Mouse (Mus musculus): Measurements from ENCODE around the gene Zdhhc22. TPM values are rescaled to one million over a fixed set of nuclear protein-coding genes. Genes with fewer than 3 reads are reported as not detected.

The Zdhhc22 gene
- total RNA-seq (2021), result 10 to 100 TPM; 51.6 to 58.0 TPM

DNA sequence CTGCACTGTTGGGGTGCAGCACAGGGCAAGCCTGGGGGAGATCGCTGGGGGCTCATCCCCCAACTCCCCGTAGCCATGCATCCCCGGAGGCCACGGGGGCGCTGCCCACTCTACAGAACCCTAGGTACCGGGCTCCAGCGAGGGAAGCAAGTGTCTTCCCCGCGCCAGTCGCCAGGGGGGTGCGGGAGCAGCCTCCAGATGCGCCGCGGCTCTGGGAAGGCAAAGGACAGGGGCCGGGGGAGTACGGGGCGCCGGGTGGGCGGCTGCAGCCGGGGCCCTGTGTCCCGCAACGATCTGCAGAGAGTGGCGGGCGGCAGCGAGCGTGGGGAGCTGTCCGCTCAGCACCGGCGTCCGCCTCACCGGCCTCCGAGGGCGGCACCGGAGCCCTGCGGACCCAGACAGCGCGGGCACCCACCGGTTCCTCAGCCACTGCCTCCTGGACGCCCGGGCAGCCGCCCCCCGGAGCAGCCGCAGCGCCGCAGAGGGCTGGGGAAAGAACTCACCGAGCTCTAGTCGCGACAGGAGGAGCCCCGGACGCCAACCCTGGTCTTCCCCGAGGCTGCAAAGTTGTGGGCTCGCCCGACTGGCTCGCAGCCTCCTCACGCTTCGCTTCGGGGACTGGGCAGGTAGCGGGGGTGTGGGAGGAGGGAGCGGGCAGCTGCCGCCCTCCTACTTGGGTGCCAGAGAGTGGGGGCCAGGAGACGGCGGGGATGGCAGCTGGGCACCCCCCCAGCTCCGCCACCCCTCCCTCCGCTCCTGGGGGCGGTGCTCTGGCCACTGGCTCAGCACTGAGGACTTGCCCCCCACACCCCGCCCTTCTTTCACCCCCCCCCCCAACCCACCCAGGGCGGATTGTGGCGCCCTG lies at the start of gene Zdhhc22:
Zdhhc22 (minus strand) TSS at position 541 of the 865 bp plus-strand sequence.
- intact Hi-C loops (cut with DNase I), result loop anchor here (5.0 kb wide), 1 partner anchor 62 kb away; no protein-coding TSS in a partner anchor
- peak; percentile 53 to 66 for DNase-seq (ENCODE audit: low spot score in 2 of 2)

DNA sequence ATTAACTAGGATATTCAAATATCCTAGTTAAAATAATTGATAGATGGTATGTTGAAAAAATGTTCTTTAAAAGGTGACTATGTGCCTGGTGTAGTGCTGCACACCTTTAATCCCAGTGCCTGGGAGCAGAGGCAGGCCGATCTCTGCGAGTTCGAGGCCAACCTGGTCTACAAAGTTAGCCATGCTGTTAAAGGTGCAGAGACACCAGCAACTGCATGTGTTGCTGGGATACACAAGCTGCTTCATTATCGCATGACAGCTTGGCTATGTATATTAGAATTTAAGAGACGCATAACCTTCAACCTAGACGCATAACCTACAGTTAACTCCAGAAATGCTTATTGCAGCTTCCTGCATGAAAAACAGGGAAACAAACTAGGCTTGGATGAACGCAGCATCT lies 46.4 kb upstream of the Zdhhc22 start:
- intact Hi-C loops (cut with DNase I), result no loop called here
- DNase-seq (ENCODE audit: low spot score in 2 of 2), result no peak

DNA sequence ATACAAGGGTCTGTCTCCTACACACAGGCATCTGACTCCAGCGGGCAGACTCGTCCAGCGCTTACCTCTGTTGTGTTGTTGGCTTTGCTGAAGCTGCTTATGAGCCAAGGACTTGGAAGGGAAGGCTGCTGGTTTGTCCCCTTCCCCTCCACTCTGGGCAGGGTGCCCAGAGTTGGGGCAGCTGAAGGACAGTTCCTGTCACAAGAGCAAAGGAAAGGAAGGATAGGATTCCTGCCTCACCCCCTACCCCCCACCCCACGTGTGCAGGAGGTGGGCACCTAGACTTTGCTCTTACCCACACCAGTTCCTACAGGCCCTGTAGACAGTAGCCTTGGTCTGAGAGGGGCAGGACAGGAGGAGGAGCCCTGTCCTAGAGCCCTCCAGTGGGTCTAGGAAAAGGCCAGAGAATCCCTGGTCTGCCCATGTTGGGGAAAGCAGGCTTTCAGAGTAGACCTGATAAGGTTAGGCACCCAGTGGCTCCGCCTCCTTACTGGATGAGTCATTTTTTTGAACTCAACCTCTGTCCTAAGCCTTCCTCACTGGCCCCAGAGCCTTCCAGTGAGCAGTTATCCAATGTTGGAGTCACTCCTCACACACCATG lies 41.0 kb upstream of the Zdhhc22 start:
- intact Hi-C loops (cut with DNase I), result no loop called here
- no peak for DNase-seq (ENCODE audit: low spot score in 2 of 2)

DNA sequence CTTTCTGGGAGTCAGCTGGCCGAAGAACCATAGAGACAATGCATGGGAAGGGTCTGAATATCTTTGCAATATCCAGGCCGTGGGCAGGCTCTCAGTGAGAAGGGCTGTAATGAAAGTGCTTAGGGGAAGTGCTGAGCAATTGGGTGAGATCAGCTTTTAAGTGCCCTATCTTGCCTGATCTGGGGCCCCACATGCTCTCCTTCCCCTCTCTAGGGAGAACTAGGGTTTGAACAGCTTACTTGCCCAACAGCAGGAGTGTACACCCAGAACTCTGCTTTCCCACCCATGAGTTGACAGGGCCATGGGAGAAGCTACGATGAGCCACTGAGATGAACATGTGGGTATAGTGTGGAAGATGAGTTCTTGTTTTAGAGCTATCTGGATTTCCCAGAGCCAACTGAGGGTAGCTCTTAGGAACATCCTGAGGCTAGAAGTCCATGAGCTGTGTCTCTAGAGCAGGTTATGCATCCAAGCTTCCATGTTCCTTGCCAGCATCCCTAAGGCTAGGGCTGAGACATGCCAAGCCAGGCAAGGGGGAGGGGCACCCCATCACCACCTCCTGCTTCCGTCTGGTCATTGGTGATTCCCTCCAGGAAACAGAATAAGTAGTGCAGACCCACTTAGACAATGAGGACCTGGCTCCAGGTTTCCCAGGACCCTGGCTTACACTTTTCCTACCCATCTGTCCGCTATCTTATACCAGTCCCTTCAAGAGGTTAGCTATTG lies 39.2 kb upstream of the Zdhhc22 start:
- no peak for DNase-seq (ENCODE audit: low spot score in 2 of 2)
- intact Hi-C loops (cut with DNase I), result no loop called here

DNA sequence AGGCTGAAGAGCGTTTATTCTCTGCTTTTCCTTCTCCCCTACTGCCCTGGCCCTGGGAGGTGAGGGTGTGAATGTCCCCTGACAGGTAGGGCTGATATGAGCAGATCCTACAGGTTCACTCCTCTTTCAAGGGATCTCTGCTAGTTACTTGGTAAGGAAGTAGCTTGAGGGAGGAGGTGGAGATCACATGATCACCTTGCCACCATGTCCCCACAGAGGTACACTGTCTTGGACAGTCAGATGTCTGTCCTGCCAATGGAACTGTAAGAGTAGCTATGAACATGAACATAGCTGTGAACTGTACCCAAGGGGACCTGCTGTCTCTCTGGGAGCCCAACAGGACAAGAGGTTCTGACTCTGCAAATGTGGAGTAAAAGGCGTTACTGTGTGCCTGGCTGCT lies 37.8 kb upstream of the Zdhhc22 start:
- intact Hi-C loops (cut with DNase I), result no loop called here
- DNase-seq (ENCODE audit: low spot score in 2 of 2), result no peak

DNA sequence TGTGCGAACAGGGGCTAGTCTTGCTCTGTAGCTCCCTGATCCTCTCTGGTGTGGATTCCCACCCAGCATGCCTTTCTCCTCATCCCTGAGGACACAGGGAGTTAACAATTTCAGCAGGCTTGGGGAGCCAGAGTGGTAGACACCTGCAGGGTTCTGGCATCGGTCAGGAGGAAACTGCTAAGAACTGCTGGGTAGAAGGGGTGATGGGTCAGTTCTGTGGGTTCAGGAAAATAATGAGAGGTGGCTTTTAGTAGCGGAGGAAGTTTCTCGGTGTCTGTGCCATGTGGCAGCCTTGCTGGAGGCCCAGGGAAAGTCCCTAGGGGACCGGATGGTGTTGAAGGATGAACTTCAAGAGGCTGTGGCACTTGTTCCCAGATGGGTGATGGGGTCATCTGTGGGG lies 37.2 kb upstream of the Zdhhc22 start:
- DNase-seq (ENCODE audit: low spot score in 2 of 2), result no peak
- intact Hi-C loops (cut with DNase I), result no loop called here

DNA sequence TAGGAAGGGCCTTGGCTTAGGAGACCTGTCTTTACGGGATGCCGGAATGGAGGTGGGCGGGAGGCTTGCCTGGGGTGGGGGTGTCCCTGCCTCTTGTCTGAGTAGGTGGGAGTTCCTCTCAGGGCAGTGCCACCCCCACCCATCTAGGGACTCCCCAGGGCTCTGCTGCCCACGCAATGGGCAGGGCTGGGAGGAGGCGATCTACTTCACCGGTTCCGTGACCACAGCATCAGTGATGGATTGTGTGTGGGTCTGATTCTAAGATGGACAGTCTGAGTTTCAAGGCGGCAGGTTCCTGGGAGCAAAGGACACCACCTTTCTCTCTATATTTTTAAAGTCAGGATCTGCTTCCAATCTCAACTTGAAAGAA lies 36.6 kb upstream of the Zdhhc22 start:
- intact Hi-C loops (cut with DNase I), result loop anchor here (1.0 kb wide), 1 partner anchor 17 kb away; no protein-coding TSS in a partner anchor
- no peak for DNase-seq (ENCODE audit: low spot score in 2 of 2)

DNA sequence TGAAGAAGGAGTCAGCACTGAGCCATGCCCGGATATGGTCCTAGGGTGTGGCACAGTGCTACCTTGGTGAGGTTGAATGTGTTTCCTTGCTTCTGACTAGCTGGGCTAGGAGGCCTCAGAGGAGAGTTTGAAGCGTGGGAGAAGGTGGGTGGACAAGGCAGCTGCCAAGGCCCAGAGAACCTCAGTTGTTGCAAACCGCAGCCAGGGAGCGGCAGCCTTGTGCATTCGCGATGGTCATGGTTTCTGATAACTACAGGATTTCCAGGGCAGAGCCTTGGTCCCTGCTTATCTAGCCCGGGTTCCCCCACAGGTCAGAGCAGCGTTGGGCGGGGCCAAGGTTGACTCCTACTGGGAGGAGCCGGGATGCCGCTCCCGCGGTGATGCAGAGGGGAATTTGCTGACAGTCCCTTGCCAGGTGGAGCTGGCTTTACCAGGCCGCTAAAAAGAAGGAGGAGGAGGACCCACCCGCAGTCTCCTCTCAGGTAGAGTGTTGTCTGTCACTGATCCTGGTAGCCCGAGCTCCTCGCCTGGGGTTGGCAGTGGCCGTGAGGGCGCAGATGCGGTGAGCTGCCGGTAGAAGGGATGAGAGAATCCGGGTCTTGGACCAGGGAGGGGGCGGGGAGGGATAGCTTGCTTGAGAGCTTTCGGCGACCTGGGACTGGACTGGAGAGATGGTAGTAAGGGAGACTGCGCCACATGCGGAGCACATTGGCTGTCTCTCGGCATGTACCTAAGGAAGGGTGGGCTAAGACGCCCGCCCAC lies 36.1 kb upstream of the Zdhhc22 start:
- DNase-seq (ENCODE audit: low spot score in 2 of 2), result peak; percentile 70 to 77
- intact Hi-C loops (cut with DNase I), result loop anchor here (1.0 kb wide), 1 partner anchor 18 kb away; no protein-coding TSS in a partner anchor

DNA sequence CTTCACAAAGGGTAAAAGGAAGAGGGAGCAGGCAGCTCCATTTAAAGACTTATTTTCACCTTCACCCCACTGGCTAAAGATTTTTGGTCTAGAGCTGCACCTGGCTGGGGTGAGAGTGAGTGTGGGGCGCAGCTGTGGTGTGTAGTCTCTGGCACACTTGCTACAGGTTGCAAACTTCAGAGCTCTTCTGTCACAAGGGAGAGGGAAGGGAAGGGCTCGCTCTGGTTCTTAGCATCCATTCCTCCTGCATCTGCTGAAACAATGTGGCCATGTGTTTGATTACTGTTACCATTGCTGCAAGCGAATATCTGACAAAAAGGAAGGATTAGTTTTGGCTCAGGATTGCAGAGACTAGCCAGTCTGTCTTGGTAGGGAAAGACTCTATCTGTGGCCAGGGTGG lies 33.2 kb upstream of the Zdhhc22 start:
- no peak for DNase-seq (ENCODE audit: low spot score in 2 of 2)
- intact Hi-C loops (cut with DNase I), result no loop called here

DNA sequence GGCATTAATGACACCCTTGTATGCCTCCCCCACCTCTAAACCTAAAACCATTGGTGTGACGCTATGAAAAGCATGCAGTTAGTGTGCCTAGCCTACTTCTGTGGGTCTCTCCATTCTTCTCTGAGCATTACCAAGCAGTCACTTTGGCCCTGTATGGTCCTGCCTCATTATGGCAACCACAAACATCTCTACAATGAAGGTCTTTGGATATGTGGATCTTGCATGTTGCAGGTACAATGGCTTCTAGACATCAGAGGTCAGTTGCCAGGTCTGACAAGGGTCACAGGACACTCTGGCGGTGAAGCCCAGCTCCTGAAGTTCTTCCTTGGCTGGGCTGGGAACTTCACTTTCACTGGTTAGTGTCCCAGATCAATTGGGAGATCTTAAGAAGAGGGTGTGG lies 31.8 kb upstream of the Zdhhc22 start:
- intact Hi-C loops (cut with DNase I), result no loop called here

DNA sequence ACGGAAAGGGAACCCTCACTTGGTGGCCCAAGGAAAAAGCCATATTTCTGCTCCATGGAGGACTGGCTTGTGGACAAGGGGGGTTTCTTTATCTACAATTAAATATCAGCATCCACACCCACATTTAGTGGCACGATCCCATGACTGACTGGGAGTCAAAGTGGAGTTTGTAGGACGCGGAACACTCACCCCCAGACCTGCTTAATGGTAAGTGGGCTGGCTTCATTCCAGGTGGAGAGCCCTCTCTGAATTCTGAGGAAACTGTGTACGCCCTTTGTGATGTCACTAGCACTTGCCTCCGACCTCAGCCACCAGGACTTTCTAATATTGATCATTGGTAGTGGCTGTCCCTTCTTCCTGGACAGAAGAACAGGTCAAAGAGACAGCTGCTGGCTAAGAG lies 30.8 kb upstream of the Zdhhc22 start, which contains the start of gene Tmem63c:
Tmem63c (plus strand) TSS at position 301 of the 400 bp plus-strand sequence.
- no peak for DNase-seq (ENCODE audit: low spot score in 2 of 2)
- intact Hi-C loops (cut with DNase I), result no loop called here

More for the DNA sequence above, 31.8 kb upstream of the Zdhhc22 start:
- no peak for DNase-seq (ENCODE audit: low spot score in 2 of 2)

DNA sequence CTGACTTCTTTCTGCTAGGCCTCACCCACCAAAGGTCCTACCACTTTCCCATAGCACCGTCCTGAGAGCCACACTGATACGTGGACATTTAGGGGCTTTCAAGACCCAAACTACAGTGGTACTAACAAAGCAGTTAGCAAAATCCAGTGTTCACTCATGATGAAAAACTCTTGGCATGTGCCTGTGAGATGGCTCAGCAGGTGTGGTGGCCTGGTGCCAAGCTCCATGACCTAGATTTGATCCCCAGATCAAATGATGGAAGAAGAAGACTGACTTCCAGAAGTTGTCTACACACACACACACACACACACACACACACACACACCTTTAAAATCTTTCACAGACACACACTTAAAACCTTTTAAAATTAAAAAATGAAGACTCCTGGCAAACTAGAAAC lies 28.5 kb upstream of the Zdhhc22 start:
- no peak for DNase-seq (ENCODE audit: low spot score in 2 of 2)
- intact Hi-C loops (cut with DNase I), result no loop called here

DNA sequence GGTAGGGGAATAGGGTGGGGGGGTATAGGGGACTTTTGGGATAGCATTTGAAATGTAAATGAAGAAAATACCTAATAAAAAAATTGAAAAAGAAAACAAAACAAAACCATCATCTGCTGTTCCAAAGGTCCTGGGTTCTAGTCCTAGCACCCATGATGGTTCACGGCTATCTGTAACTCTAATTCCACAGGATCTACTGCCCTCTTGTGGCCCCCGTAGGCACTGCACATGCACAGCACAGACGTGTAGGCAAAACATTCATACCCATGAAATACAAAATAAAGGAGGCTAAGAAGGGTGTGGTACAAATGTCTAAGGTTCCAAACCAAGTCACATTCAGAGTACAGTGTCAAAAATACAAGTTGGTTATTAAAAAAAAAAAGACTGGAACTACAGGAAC lies 26.8 kb upstream of the Zdhhc22 start:
- intact Hi-C loops (cut with DNase I), result no loop called here

DNA sequence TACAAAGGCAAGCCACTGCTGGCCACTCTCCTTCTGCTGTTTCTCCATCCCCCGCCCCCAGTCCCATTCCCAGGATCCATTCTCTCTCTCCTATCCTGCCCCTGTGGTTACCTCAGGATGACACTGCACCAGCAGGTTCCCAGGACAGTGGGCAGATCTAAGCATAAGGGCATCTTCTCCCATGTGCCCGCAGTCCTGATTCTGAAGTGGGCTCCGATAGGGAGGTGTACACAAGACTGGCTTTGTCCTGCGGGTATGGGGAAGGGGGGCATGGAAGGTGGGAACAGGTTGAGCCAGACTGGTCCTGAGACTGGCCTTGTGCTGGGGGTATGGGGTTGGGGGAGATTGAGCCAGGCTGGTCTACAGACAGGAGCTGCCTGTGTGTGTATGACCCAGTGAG lies 14.4 kb upstream of the Zdhhc22 start:
- intact Hi-C loops (cut with DNase I), result no loop called here
- DNase-seq (ENCODE audit: low spot score in 2 of 2), result no peak

More for the DNA sequence above, 26.8 kb upstream of the Zdhhc22 start:
- no peak for DNase-seq (ENCODE audit: low spot score in 2 of 2)

DNA sequence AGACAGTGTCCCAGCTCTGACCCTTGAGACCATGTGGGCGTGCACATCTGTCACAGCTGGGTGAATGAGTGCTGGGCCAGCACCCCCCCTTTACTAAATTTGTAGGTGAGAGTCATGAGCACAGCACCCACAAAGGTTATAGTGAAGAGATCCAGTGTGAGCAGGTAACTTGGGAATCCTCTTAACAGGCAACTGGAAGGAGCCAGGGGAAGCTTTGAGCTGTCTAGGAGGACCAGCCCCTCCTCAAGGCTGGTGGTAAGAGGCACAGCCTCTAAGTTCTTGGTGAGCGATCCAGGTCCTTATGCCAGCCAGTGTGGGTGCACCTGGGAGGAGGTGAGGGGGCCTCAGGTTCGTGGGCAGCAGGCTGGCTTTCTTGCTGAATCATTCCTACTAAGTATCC lies 13.4 kb upstream of the Zdhhc22 start:
- no peak for DNase-seq (ENCODE audit: low spot score in 2 of 2)
- intact Hi-C loops (cut with DNase I), result no loop called here

DNA sequence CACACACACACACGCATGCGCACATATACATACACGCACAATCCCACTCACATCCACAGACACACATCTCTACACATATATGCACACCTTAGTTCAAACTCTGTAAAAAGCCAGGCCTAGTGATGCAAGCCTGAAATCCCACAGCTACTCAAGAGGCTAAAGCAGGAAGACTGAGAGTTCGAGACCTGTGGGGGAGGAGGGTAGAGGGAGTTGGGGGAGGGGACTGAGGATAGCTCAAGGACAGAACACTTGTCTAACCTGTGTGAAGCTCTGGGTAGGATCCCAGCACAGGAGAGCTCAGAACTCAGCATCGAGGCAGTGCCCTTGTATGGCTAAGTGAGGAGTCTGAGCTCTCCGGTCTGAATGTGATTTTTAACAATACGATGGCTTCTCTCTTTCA lies 12.6 kb upstream of the Zdhhc22 start:
- DNase-seq (ENCODE audit: low spot score in 2 of 2), result no peak
- intact Hi-C loops (cut with DNase I), result no loop called here

DNA sequence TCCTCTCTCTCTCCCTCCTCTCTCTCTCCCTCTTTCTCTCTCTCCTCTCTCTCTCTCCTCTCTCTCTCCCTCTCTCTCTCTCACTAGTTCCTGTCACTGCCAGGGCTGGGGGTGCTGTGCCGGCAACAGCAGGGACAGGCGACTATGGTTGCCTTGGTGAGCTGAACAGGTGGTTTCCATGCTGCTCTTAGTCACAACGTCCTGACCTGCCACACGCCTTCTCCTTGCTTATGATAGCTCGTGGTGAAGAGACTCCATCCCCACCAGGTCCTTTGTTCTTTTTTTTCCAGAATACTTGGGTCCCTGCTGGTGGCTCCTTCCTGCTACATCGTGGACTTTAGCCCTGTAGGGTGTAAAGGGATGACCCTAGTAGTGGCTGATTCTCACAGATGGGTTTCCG lies 12.0 kb upstream of the Zdhhc22 start:
- intact Hi-C loops (cut with DNase I), result no loop called here

DNA sequence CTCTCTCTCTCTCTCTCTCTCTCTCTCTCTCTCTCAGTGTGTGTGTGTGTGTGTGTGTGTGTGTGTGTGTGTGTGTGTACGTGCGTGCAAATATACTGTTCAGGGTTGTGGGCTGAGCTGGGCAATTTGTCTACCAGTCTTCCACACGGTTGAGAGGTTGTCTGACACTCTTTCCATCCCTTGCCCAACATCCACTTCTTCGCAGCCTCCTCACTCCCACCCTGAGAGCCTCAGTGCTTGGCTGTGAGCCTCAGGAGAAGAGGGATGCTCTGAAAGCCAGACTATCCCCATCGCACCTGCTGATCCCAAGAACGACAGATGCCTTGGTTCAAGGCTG lies 10.6 kb upstream of the Zdhhc22 start:
- intact Hi-C loops (cut with DNase I), result no loop called here
- no peak for DNase-seq (ENCODE audit: low spot score in 2 of 2)

More for the DNA sequence above, 12.0 kb upstream of the Zdhhc22 start:
- no peak for DNase-seq (ENCODE audit: low spot score in 2 of 2)

DNA sequence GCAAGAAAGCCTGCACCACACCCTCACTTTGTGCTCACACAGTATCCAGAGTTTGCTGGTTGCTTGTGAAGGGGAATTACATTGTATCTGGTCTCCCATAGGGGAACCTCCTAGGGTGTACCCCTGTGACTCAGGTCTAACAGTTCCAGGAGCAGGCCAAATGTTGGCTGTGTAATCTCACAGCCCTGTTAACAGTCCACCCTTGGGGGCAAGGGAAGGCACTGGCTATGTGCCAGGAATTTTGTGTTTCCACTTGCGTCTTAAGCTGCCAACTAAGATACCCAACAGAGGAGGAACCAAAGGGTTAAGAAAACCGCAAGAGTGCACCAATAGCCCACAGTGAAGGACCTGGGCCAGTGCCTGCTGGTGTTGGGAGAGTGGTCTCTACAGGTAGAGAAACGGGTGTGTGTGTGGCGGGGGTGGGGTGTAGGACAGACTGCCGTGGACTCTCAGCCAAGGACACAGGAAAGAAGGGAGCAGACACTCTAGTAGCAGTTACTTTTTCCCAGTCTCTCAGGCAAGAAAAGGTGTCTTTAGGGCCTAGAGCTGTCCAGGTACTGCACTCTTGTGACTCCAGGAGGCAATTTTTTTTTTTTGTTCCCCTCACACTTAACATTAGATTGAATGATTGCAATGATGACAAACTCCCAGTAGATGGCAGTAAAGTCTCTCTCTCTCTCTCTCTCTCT lies 10.1 kb upstream of the Zdhhc22 start:
- DNase-seq (ENCODE audit: low spot score in 2 of 2), result no peak
- intact Hi-C loops (cut with DNase I), result no loop called here

Data from left cerebral cortex, postnatal 36 days (tissue).